Mouse (Mus musculus) limb, embryonic 10.5 days (tissue): ENCODE measurements around the gene Ppm1e. TPM values are rescaled to one million over a fixed set of nuclear protein-coding genes. Genes with fewer than 3 reads are reported as not detected.

Source experiments
- DNase-seq: peaks from one replicate; pipeline ENCODE4 v3.0.0-alpha.2; 2017; ENCODE audit warnings: low spot score
- H3K27ac ChIP-seq: fragments of 300-500 bp; sonication (generic); 2 replicates; pipeline ENCODE4 v1.5.1; 2016; ENCODE audit warnings: mild to moderate bottlenecking
- H3K27me3 ChIP-seq: fragments of 300-500 bp; sonication (generic); 2 replicates; pipeline ENCODE4 v1.6.1; 2016; ENCODE audit warnings: low read depth, mild to moderate bottlenecking; ENCODE audit not compliant: poor library complexity, severe bottlenecking
- H3K36me3 ChIP-seq: fragments of 300-500 bp; sonication (generic); 2 replicates; pipeline ENCODE4 v1.6.1; 2016; ENCODE audit warnings: mild to moderate bottlenecking, moderate library complexity
- H3K4me1 ChIP-seq: fragments of 300-500 bp; sonication (generic); 2 replicates; pipeline ENCODE4 v1.6.1; 2016
- H3K4me3 ChIP-seq: fragments of 300-500 bp; sonication (generic); 2 replicates; pipeline ENCODE4 v1.5.1; 2016; ENCODE audit warnings: mild to moderate bottlenecking, moderate library complexity
- H3K9me3 ChIP-seq: fragments of 300-500 bp; sonication (generic); replicated peaks from 2 replicates; pipeline ENCODE4 v1.6.1; 2016; ENCODE audit warnings: mild to moderate bottlenecking
- WGBS: fragments of 180-500 bp; shearing (Covaris S2); methylation state at CpG from one replicate; pipeline ENCODE4 v1.1.7; 2016; 5-methylcytosine and 5-hydroxymethylcytosine counted together
- polyA plus RNA-seq: library from polyadenylated mRNA; unstranded; fragments of >200 nt; fragmentation: Nextera tagmentation; extraction: Ambion mirVana; gene quantifications from 2 replicates; pipeline ENCODE4 v1.2.1, GENCODE M21; 2016

Ppm1e gene
- polyA plus RNA-seq, 1 experiment from 2014 or later: 2.2 TPM

- WGBS: 93% methylated on average over 4 of the region's 4 CpGs
- H3K36me3 ChIP-seq: no peaks in the 10 kb centered on the region
- no peak overlapping the region for H3K27ac ChIP-seq
- peaks cover 6% of the 10 kb centered on the region for H3K4me1 ChIP-seq
- no peaks in the 10 kb centered on the region for H3K9me3 ChIP-seq
- no peak for DNase-seq
- no peak overlapping the region for H3K4me3 ChIP-seq
- no peaks in the 10 kb centered on the region for H3K27me3 ChIP-seq
Measured at GRCm38 (mm10) chr11:87240833-87241215, 118.0 kb downstream of the Ppm1e start.

GRCm38 (mm10) chr11:87240141-87240832, 118.5 kb downstream of the Ppm1e start:
- no peak overlapping the region for H3K27ac ChIP-seq
- H3K4me1 ChIP-seq: peaks cover 1% of the 10 kb centered on the region; the same call in 1 of the 2 replicates
- H3K36me3 ChIP-seq: peaks cover 2% of the 10 kb centered on the region
- no peak for DNase-seq
- no peaks in the 10 kb centered on the region for H3K9me3 ChIP-seq
- H3K27me3 ChIP-seq: no peaks in the 10 kb centered on the region
- WGBS: 94% methylated on average over 15 of the region's 15 CpGs
- no peak overlapping the region for H3K4me3 ChIP-seq

GRCm38 (mm10) chr11:87238891-87239530, 119.8 kb downstream of the Ppm1e start:
- Histone ChIP-seq H3K36me3 (peaks cover 11% of the 10 kb centered on the region), H3K27ac (no peak overlapping the region)
- 90% methylated on average over 7 of the region's 7 CpGs for WGBS

GRCm38 (mm10) chr11:87235486-87235872, 123.3 kb downstream of the Ppm1e start:
- DNase-seq: no peak
- no peaks in the 10 kb centered on the region for H3K9me3 ChIP-seq
- peaks cover 24% of the 10 kb centered on the region for H3K36me3 ChIP-seq
- no peak overlapping the region for H3K27ac ChIP-seq
- WGBS: 86% methylated on average over 5 of the region's 5 CpGs
- no peaks in the 10 kb centered on the region for H3K27me3 ChIP-seq
- no peaks in the 10 kb centered on the region for H3K4me1 ChIP-seq
- H3K4me3 ChIP-seq: no peak overlapping the region

More at GRCm38 (mm10) chr11:87238891-87239530, 119.8 kb downstream of the Ppm1e start:
- Histone ChIP-seq H3K4me1 (no peaks in the 10 kb centered on the region), H3K9me3 (no peaks in the 10 kb centered on the region), H3K4me3 (no peak overlapping the region), H3K27me3 (no peaks in the 10 kb centered on the region)
- no peak for DNase-seq

- Histone ChIP-seq H3K27ac (no peak overlapping the region), H3K27me3 (no peaks in the 10 kb centered on the region), H3K9me3 (no peaks in the 10 kb centered on the region), H3K36me3 (peaks cover 24% of the 10 kb centered on the region), H3K4me3 (no peak overlapping the region), H3K4me1 (no peaks in the 10 kb centered on the region)
- WGBS: 88% methylated on average over 12 of the region's 12 CpGs
- DNase-seq: no peak
Measured at GRCm38 (mm10) chr11:87234743-87235485, 123.9 kb downstream of the Ppm1e start.

GRCm38 (mm10) chr11:87233377-87233776, 125.4 kb downstream of the Ppm1e start:
- Histone ChIP-seq H3K27me3 (no peaks in the 10 kb centered on the region), H3K4me1 (no peaks in the 10 kb centered on the region), H3K27ac (no peak overlapping the region), H3K9me3 (no peaks in the 10 kb centered on the region), H3K4me3 (no peak overlapping the region), H3K36me3 (peaks cover 24% of the 10 kb centered on the region)
- 92% methylated on average over 5 of the region's 5 CpGs for WGBS
- DNase-seq: no peak

- 84% methylated on average over 5 of the region's 5 CpGs for WGBS
- Histone ChIP-seq H3K36me3 (peaks cover 25% of the 10 kb centered on the region), H3K27ac (no peak overlapping the region)
Measured at GRCm38 (mm10) chr11:87227056-87227455, 131.8 kb downstream of the Ppm1e start.

GRCm38 (mm10) chr11:87222686-87223085, 136.1 kb downstream of the Ppm1e start:
- no peaks in the 10 kb centered on the region for H3K9me3 ChIP-seq
- peaks cover 39% of the 10 kb centered on the region for H3K36me3 ChIP-seq
- H3K4me3 ChIP-seq: no peak overlapping the region
- no peak for DNase-seq
- H3K27ac ChIP-seq: no peak overlapping the region
- WGBS: 90% methylated on average over 3 of the region's 3 CpGs
- no peaks in the 10 kb centered on the region for H3K27me3 ChIP-seq
- H3K4me1 ChIP-seq: no peaks in the 10 kb centered on the region

More at GRCm38 (mm10) chr11:87227056-87227455, 131.8 kb downstream of the Ppm1e start:
- Histone ChIP-seq H3K27me3 (no peaks in the 10 kb centered on the region), H3K4me1 (no peaks in the 10 kb centered on the region), H3K9me3 (no peaks in the 10 kb centered on the region), H3K4me3 (no peak overlapping the region)
- no peak for DNase-seq

- Histone ChIP-seq H3K9me3 (no peaks in the 10 kb centered on the region), H3K27me3 (no peaks in the 10 kb centered on the region), H3K36me3 (peaks cover 57% of the 10 kb centered on the region), H3K27ac (no peak overlapping the region), H3K4me1 (no peaks in the 10 kb centered on the region), H3K4me3 (no peak overlapping the region)
- no peak for DNase-seq
- 84% methylated on average over 5 of the region's 5 CpGs for whole genome bisulfite sequencing
Measured at GRCm38 (mm10) chr11:87212313-87212712, 146.5 kb downstream of the Ppm1e start.

Other genes with a start within 250 kb of the Ppm1e start
- gene Ska2, start 249.8 kb downstream of the Ppm1e start, polyA plus RNA-seq: 90.1 and 113 TPM in 2 replicates
- 42.7 and 46.5 TPM in 2 replicates for gene Trim37, start 231.9 kb downstream of the Ppm1e start, polyA plus RNA-seq
- gene Rad51c, start 45.9 kb upstream of the Ppm1e start, polyA plus RNA-seq: 11.5 and 15.4 TPM in 2 replicates
- 0.16 and 0.33 TPM in 2 replicates for gene Tex14, start 46.0 kb upstream of the Ppm1e start, polyA plus RNA-seq
- not detected in 2 replicates for gene Gm11492, start 207.6 kb upstream of the Ppm1e start, polyA plus RNA-seq
- gene Sept4, start 209.9 kb upstream of the Ppm1e start, polyA plus RNA-seq: 4.8 and 6.0 TPM in 2 replicates
- 68.3 and 69.0 TPM in 2 replicates for gene Mtmr4, start 233.1 kb upstream of the Ppm1e start, polyA plus RNA-seq